Mouse (Mus musculus): ENCODE data around the gene Ncf4.

DNA sequence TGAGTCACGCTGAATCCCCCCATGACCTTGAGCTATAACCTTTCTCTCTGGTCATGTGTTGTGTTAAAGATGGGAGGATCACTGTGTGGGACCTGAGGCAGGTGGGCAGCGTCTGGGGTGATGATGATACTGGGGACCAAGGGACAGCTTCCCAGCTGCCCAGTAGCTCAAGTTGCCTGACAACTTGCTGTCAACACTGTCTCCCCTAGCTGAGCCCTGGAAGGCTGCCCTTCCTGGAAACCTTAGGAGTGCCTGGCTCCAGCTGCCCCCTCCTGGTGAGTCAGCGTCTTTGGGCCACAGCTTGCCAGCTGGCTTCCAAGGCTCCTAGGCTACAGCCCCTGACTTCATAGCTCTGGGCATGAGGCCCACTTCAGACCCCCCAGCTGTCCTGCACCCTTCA lies 39.4 kb upstream of the Ncf4 start:
- TF ChIP-seq POLR2A (IDR thresholded peaks at IDR 0.05; ENCODE audit: extremely low read depth, insufficient read depth, low read length) (no peak), CTCF (IDR thresholded peaks at IDR 0.05; ENCODE audit: extremely low read depth, insufficient read depth, low read length) (peak; percentile 36; the same call in 1 of the 2 replicates)

Measured in cortical plate, adult 2 months (tissue).